Mouse (Mus musculus) midbrain, embryonic 10.5 days (tissue): ENCODE measurements around the gene Brca2. TPM values are rescaled to one million over a fixed set of nuclear protein-coding genes. Genes with fewer than 3 reads are reported as not detected.

Source experiments
- DNase-seq: peaks from one replicate; pipeline ENCODE4 v3.0.0-alpha.2; 2017; ENCODE audit warnings: low spot score
- H3K27ac ChIP-seq: fragments of 300-500 bp; sonication (generic); replicated peaks from 2 replicates; pipeline ENCODE4 v1.5.1; 2016; ENCODE audit warnings: mild to moderate bottlenecking
- H3K27me3 ChIP-seq: fragments of 300-500 bp; sonication (generic); 2 replicates; pipeline ENCODE4 v1.6.1; 2016; ENCODE audit warnings: low read depth, mild to moderate bottlenecking; ENCODE audit not compliant: poor library complexity, severe bottlenecking
- H3K36me3 ChIP-seq: fragments of 300-500 bp; sonication (generic); 2 replicates; pipeline ENCODE4 v1.6.1; 2016; ENCODE audit warnings: mild to moderate bottlenecking, moderate library complexity
- H3K4me1 ChIP-seq: fragments of 300-500 bp; sonication (generic); 2 replicates; pipeline ENCODE4 v1.6.1; 2016
- H3K4me3 ChIP-seq: fragments of 300-500 bp; sonication (generic); 2 replicates; pipeline ENCODE4 v1.5.1; 2016; ENCODE audit warnings: mild to moderate bottlenecking, moderate library complexity
- H3K9me3 ChIP-seq: fragments of 300-500 bp; sonication (generic); replicated peaks from 2 replicates; pipeline ENCODE4 v1.6.1; 2016; ENCODE audit warnings: mild to moderate bottlenecking
- WGBS: fragments of 180-500 bp; shearing (Covaris S2); methylation state at CpG from one replicate; pipeline ENCODE4 v1.1.7; 2016; 5-methylcytosine and 5-hydroxymethylcytosine counted together
- polyA plus RNA-seq: library from polyadenylated mRNA; unstranded; fragments of >200 nt; fragmentation: Nextera tagmentation; extraction: Ambion mirVana; gene quantifications from 2 replicates; pipeline ENCODE4 v1.2.1, GENCODE M21; 2016

The Brca2 gene
- polyA plus RNA-seq, 1 experiment from 2014 or later = 34.9 TPM

GRCm38 (mm10) chr5:150611136-150611535, 88.7 kb downstream of the Brca2 start:
- H3K9me3 ChIP-seq = 0 out of 2 replicates have a peak, but pooled peaks cover 2% of the 10 kb centered on the region
- no peaks in the 10 kb centered on the region for H3K27me3 ChIP-seq
- H3K4me3 ChIP-seq = no peak overlapping the region
- no peaks in the 10 kb centered on the region for H3K4me1 ChIP-seq
- peaks cover 18% of the 10 kb centered on the region for H3K36me3 ChIP-seq
- WGBS = 89% methylated on average over 1 of the region's 1 CpGs
- DNase-seq = no peak
- H3K27ac ChIP-seq = no peak overlapping the region

DNA sequence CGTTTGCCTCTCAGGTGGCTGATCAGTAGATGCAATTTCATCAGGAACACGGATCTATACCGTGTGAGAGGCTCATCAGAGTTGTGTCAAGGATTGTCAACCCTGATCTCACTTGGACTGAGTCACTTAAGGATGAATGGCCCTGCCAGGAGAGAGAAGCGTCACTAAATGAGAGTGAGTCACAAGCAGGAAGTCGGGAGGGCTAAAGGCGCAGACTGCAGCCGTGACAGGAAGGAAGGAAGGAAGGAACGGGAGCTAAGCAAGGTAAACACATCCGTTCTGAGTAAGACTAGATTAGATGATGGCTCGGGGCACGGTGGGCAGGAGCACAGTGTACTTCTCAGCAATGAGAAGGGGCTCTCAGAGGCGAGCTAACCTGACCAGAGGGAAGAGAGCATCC, 89.3 kb downstream of the Brca2 start:
- no peak for DNase-seq
- 82% methylated on average over 12 of the region's 12 CpGs for WGBS
- H3K36me3 ChIP-seq = peaks cover 13% of the 10 kb centered on the region
- no peaks in the 10 kb centered on the region for H3K27me3 ChIP-seq
- no peak overlapping the region for H3K27ac ChIP-seq
- no peaks in the 10 kb centered on the region for H3K9me3 ChIP-seq
- no peaks in the 10 kb centered on the region for H3K4me1 ChIP-seq
- no peak overlapping the region for H3K4me3 ChIP-seq

DNA sequence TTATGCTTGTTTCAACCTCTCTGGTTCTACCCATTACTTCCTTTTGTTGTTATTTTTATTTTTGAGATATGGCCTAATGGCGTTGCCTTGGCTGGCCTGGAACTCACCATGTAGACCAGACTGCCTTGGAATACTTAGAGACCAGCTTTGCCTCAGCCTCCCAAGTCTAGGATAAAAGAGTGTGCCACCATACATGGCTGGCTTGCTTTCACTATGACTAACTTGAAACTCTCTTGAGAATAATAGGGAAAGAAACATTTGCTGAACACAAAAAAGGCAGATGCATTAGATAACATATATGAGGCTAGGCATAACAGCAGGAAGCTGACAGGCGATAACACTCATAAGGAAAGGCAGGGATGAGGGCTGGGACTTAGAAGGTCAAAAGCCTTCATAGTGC, 91.6 kb downstream of the Brca2 start:
- no peak overlapping the region for H3K27ac ChIP-seq
- H3K36me3 ChIP-seq = no peaks in the 10 kb centered on the region
- DNase-seq = no peak
- 95% methylated on average over 2 of the region's 2 CpGs for WGBS
- no peaks in the 10 kb centered on the region for H3K9me3 ChIP-seq
- no peaks in the 10 kb centered on the region for H3K4me1 ChIP-seq
- no peak overlapping the region for H3K4me3 ChIP-seq
- no peaks in the 10 kb centered on the region for H3K27me3 ChIP-seq

DNA sequence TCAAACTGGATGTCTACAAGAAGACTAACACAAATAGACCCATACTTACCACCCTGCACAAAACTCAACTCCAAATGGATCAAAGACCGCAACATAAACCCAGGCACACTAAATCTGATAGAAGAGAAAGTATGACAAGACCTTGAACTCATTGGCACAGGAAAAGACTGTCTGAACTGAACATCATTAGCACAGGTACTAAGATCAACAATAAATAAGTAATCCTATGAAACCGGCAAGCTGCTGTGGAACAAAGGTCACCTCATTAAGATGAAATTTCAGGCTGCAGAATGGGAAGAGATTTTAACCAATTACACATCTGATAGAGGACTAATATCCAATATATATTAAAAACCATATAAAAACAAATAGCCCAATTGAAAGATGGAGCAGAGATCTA, 93.8 kb downstream of the Brca2 start:
- H3K36me3 ChIP-seq = no peaks in the 10 kb centered on the region
- H3K9me3 ChIP-seq = no peaks in the 10 kb centered on the region
- no peak overlapping the region for H3K27ac ChIP-seq
- H3K27me3 ChIP-seq = no peaks in the 10 kb centered on the region
- no peaks in the 10 kb centered on the region for H3K4me1 ChIP-seq
- WGBS = 95% methylated on average over 2 of the region's 2 CpGs
- H3K4me3 ChIP-seq = no peak overlapping the region
- no peak for DNase-seq

- DNase-seq = no peak
- Histone ChIP-seq H3K9me3 (no peaks in the 10 kb centered on the region), H3K36me3 (no peaks in the 10 kb centered on the region), H3K4me1 (no peaks in the 10 kb centered on the region), H3K4me3 (no peak overlapping the region), H3K27me3 (no peaks in the 10 kb centered on the region), H3K27ac (no peak overlapping the region)
- 76% methylated on average over 3 of the region's 3 CpGs for WGBS
Observed at GRCm38 (mm10) chr5:150616731-150617130, 94.3 kb downstream of the Brca2 start.

DNA sequence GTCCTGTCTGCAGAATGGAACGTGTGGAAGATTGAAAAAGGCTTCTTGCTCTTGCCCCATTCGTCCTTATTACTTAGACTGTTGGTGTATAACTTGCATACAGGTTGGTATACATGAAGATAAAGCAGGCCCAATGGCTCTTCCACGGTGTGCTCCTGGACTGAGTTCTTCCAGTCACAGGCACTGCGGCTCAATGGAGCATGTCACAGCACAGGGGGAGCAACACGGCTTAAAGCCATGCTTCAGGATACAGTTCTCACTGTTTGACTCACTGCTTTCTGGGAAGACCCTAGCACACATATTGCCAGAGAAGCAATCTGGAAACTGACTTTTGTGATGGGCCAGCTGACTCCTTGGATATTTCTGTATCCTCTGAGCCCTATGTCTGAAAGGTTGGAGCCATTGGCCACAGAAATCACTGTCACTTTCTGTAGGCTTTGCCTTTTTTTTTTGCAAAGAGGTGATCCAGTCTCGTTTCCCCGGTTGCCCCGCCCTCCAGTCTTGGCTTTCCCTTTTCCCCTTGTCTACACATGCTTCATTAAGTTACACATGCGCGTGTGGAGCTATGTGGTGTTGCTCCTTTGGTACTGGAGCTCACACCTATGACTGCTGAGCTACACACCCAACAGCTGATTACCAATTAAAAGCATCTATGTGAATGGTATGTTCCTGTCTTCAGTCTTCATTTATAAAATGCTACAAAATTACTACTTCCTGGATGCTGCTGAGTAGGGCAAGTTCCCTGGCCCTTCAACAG, 96.3 kb downstream of the Brca2 start:
- Histone ChIP-seq H3K36me3 (no peaks in the 10 kb centered on the region), H3K27ac (no peak overlapping the region), H3K9me3 (no peaks in the 10 kb centered on the region), H3K4me3 (no peak overlapping the region), H3K27me3 (no peaks in the 10 kb centered on the region), H3K4me1 (no peaks in the 10 kb centered on the region)
- 87% methylated on average over 10 of the region's 10 CpGs for WGBS
- DNase-seq = no peak

Other genes starting within 250 kb of the Brca2 start
- gene Zar1l, start 4.5 kb upstream of the Brca2 start, polyA plus RNA-seq = not detected in 2 replicates
- gene N4bp2l1, start 74.6 kb downstream of the Brca2 start, polyA plus RNA-seq = 1.9 and 2.5 TPM in 2 replicates
- gene N4bp2l2, start 143.6 kb downstream of the Brca2 start, polyA plus RNA-seq = 30.3 and 30.4 TPM in 2 replicates
- gene Pds5b, start 151.1 kb downstream of the Brca2 start, polyA plus RNA-seq = 36.2 and 37.8 TPM in 2 replicates